Mouse (Mus musculus): Measurements from ENCODE around the gene Adi1. TPM values are rescaled to one million over a fixed set of nuclear protein-coding genes. Genes with fewer than 3 reads are reported as not detected.

The Adi1 gene
- polyA plus RNA-seq, 1 experiment from 2014 or later: 33.7 TPM

DNA sequence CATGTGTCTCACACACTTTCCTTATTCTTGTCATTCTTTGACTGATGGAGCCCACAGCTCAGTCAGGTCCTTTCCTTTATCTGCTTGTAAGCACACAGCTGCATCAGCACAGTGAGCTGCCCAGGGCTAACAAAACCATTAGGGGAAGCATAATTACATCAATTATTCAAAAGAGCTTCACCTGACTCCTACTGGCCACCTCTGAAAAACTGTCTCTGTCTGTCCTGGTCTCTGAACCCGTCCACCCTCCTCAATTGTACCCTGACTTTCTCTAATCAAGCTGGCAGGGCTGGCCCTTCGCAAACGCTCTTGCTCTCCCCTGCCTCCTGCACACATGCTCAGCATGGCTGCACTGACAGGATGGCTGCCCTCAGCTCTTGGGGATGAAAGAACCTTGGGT lies 49.3 kb downstream of the Adi1 start:
- H3K36me3 ChIP-seq: peaks cover 46% of the 10 kb centered on the region
- peak overlapping the region; percentile 52; the same call in 1 of the 2 replicates for H3K27ac ChIP-seq
- peaks cover 7% of the 10 kb centered on the region; the same call in 1 of the 2 replicates for H3K4me1 ChIP-seq (replicated peaks)
- ATAC-seq (ENCODE audit: low FRiP score): no peak
- no peaks in the 10 kb centered on the region for H3K9me3 ChIP-seq
- H3K27me3 ChIP-seq: no peaks in the 10 kb centered on the region
- WGBS: 68% methylated on average over 3 of the region's 3 CpGs
- H3K4me3 ChIP-seq: no peak overlapping the region
- H3K9ac ChIP-seq: no peak overlapping the region
- no peak overlapping the region for H3K4me2 ChIP-seq

DNA sequence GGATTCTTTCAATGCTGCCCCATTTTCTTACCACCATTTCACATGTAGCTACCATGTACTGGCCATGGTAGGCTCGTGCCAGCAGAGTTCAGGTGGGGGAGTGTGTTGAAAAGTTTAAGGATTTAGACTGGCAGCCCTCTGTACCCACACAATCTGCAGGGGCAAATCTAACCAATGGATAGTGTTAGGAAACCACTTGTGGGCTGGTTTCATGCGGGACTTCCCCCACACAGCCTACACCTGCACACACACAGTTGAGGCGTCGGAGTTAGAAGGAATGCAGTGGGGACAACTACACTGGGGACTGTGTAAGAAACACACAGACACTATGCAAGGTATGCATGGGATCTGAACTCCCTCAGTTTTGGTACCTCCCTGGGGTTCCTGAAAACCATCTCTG lies 51.2 kb downstream of the Adi1 start:
- H3K9ac ChIP-seq: no peak overlapping the region
- H3K9me3 ChIP-seq: no peaks in the 10 kb centered on the region
- peaks cover 42% of the 10 kb centered on the region for H3K36me3 ChIP-seq
- ATAC-seq (ENCODE audit: low FRiP score): no peak
- no peak overlapping the region for H3K4me2 ChIP-seq
- no peak overlapping the region for H3K4me3 ChIP-seq
- H3K27ac ChIP-seq: no peak overlapping the region
- H3K4me1 ChIP-seq (replicated peaks): peaks cover 7% of the 10 kb centered on the region; the same call in 1 of the 2 replicates
- 94% methylated on average over 4 of the region's 4 CpGs for WGBS
- no peaks in the 10 kb centered on the region for H3K27me3 ChIP-seq

DNA sequence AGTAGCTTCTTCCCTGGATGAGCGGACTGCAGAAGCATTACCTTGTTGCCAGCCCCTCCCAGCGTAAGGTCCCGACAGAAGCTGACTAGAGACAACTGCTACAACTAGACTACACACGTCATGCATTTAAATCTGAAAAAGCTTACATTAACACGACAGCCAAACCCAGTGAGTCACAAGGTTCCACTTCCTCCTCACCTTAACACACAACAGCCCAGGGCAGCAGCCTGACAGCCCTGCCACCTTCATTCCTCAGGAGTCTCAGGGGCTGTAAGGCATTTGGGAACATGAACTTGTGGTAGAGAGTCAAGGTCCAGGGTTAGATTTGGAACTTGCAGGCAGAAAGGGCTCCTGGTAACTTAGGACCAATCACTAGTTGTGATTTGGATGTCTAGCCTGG lies 52.0 kb downstream of the Adi1 start:
- Histone ChIP-seq H3K9me3 (no peaks in the 10 kb centered on the region), H3K27ac (no peak overlapping the region), H3K4me3 (no peak overlapping the region), H3K36me3 (peaks cover 42% of the 10 kb centered on the region), H3K4me2 (no peak overlapping the region), H3K9ac (no peak overlapping the region), H3K27me3 (no peaks in the 10 kb centered on the region), H3K4me1 (replicated peaks) (peaks cover 7% of the 10 kb centered on the region; the same call in 1 of the 2 replicates)
- ATAC-seq (ENCODE audit: low FRiP score): no peak
- WGBS: 93% methylated on average over 5 of the region's 5 CpGs

Small RNA genes lying within 50 kb of the gene (microRNA-seq; reads per million reads assigned to microRNA genes)
- gene Mir6937: not detected

Other genes with a start within 250 kb of the Adi1 start
- 0.30 TPM in 1 of 2 replicates, not detected in the other for gene Dcdc2c, start 122.8 kb upstream of the Adi1 start, polyA plus RNA-seq (2015; fragmentation: Nextera tagmentation; extraction: Ambion mirVana)
- 0.27 TPM in 1 of 2 replicates, not detected in the other for gene Allc, start 92.7 kb upstream of the Adi1 start, polyA plus RNA-seq (2015; fragmentation: Nextera tagmentation; extraction: Ambion mirVana)
- gene Colec11, start 51.9 kb upstream of the Adi1 start, polyA plus RNA-seq (2015; fragmentation: Nextera tagmentation; extraction: Ambion mirVana): 1.1 and 1.5 TPM in 2 replicates
- 522 and 548 TPM in 2 replicates for gene Rps7, start 39.3 kb upstream of the Adi1 start, polyA plus RNA-seq (2015; fragmentation: Nextera tagmentation; extraction: Ambion mirVana)
- 22.5 and 27.1 TPM in 2 replicates for gene Rnaseh1, start 25.6 kb upstream of the Adi1 start, polyA plus RNA-seq (2015; fragmentation: Nextera tagmentation; extraction: Ambion mirVana)
- gene Trappc12, start 75.2 kb downstream of the Adi1 start, polyA plus RNA-seq (2015; fragmentation: Nextera tagmentation; extraction: Ambion mirVana): 41.9 and 44.0 TPM in 2 replicates
- gene Eipr1, start 76.6 kb downstream of the Adi1 start, polyA plus RNA-seq (2015; fragmentation: Nextera tagmentation; extraction: Ambion mirVana): 69.7 and 76.9 TPM in 2 replicates

Data from hindbrain, embryonic 13.5 days (tissue).